Mouse (Mus musculus) right cerebral cortex, postnatal 4 days (tissue): ENCODE results near the gene Kcnk3.

ENCODE experiments used
- DNase-seq: peaks from one replicate; pipeline ENCODE4 v3.0.0-alpha.2; 2022

Gene Kcnk3

GRCm38 (mm10) chr5:30614221-30614620 is 26.3 kb downstream of the Kcnk3 start:
- DNase-seq: peak; percentile 42

GRCm38 (mm10) chr5:30615416-30615815 is 27.4 kb downstream of the Kcnk3 start:
- DNase-seq: no peak

- no peak for DNase-seq
Measured at GRCm38 (mm10) chr5:30615819-30616218, 27.8 kb downstream of the Kcnk3 start.

- DNase-seq: no peak
Measured at GRCm38 (mm10) chr5:30616644-30617043, 28.7 kb downstream of the Kcnk3 start.

- DNase-seq: no peak
Measured at GRCm38 (mm10) chr5:30617357-30617756, 29.4 kb downstream of the Kcnk3 start.

GRCm38 (mm10) chr5:30617851-30618250 is 29.9 kb downstream of the Kcnk3 start:
- DNase-seq: peak; percentile 16

- DNase-seq: no peak
Measured at GRCm38 (mm10) chr5:30618376-30619003, 30.5 kb downstream of the Kcnk3 start.

GRCm38 (mm10) chr5:30619211-30619610 is 31.2 kb downstream of the Kcnk3 start:
- DNase-seq: no peak

GRCm38 (mm10) chr5:30620567-30620966 is 32.6 kb downstream of the Kcnk3 start:
- no peak for DNase-seq

GRCm38 (mm10) chr5:30621211-30621790 is 33.3 kb downstream of the Kcnk3 start:
- no peak for DNase-seq

GRCm38 (mm10) chr5:30621844-30622176 is 33.8 kb downstream of the Kcnk3 start:
- DNase-seq: no peak

- DNase-seq: peak; percentile 36
Measured at GRCm38 (mm10) chr5:30622177-30622840, 34.3 kb downstream of the Kcnk3 start.

GRCm38 (mm10) chr5:30622841-30623185 is 34.8 kb downstream of the Kcnk3 start:
- no peak for DNase-seq

- DNase-seq: no peak
Measured at GRCm38 (mm10) chr5:30623380-30623779, 35.4 kb downstream of the Kcnk3 start.

- no peak for DNase-seq
Measured at GRCm38 (mm10) chr5:30624311-30624710, 36.3 kb downstream of the Kcnk3 start.

GRCm38 (mm10) chr5:30624908-30625307 is 36.9 kb downstream of the Kcnk3 start:
- DNase-seq: no peak

GRCm38 (mm10) chr5:30625379-30625778 is 37.4 kb downstream of the Kcnk3 start:
- no peak for DNase-seq

- DNase-seq: no peak
Measured at GRCm38 (mm10) chr5:30626331-30627105, 38.5 kb downstream of the Kcnk3 start.

GRCm38 (mm10) chr5:30628511-30628910 is 40.5 kb downstream of the Kcnk3 start:
- no peak for DNase-seq

- no peak for DNase-seq
Measured at GRCm38 (mm10) chr5:30630401-30630800, 42.4 kb downstream of the Kcnk3 start.

GRCm38 (mm10) chr5:30632134-30632533 is 44.2 kb downstream of the Kcnk3 start:
- DNase-seq: no peak

GRCm38 (mm10) chr5:30636994-30637393 is 49.0 kb downstream of the Kcnk3 start:
- no peak for DNase-seq

- DNase-seq: peak; percentile 76
Measured at GRCm38 (mm10) chr5:30638041-30638440, 50.1 kb downstream of the Kcnk3 start.
